Mouse (Mus musculus) heart, adult 2 months (tissue): Measurements from ENCODE around the gene Tgif1.

Experiments
- CTCF ChIP-seq: fragments of 200-600 bp; IDR thresholded peaks from 2 replicates; pipeline ENCODE4 v1.8.1; 2022; ENCODE audit warnings: antibody characterized with exemption, mild to moderate bottlenecking, moderate library complexity
- EP300 ChIP-seq: fragments of 200-500 bp; IDR thresholded peaks from 2 replicates; pipeline ENCODE4 v1.6.1; 2011; ENCODE audit warnings: low read depth, low read length, control low read depth; ENCODE audit not compliant: insufficient read depth
- POLR2A ChIP-seq: fragments of 200-500 bp; IDR thresholded peaks from 2 replicates; pipeline ENCODE4 v1.6.1; 2011; ENCODE audit warnings: mild to moderate bottlenecking, low read depth, low read length, control low read depth; ENCODE audit not compliant: insufficient read depth

- TF ChIP-seq EP300 (no peak), POLR2A (no peak), CTCF (no peak)
Measured at GRCm38 (mm10) chr17:70864117-70864516, 10.8 kb upstream of the Tgif1 start.
